Mouse (Mus musculus) gastrocnemius, postnatal 36 days (tissue): ENCODE data around the gene Mettl6. TPM values are rescaled to one million over a fixed set of nuclear protein-coding genes. Genes with fewer than 3 reads are reported as not detected.

Source experiments
- DNase-seq, 2 experiments: peaks; one replicate each; pipeline ENCODE4 v3.0.0; 2022
- intact Hi-C: fragments of 180-260 bp; cut with DNase I; formaldehyde crosslinking; loops from one replicate; pipeline ENCODE4 v1.15.1; 2025
- total RNA-seq, 2 experiments: library from RNA; stranded (reverse); gene quantifications; 2 replicates each; pipeline ENCODE4 v1.2.3; 2021

Gene Mettl6
- total RNA-seq, 2 experiments from 2014 or later, result 6.3 to 7.1 TPM

DNA sequence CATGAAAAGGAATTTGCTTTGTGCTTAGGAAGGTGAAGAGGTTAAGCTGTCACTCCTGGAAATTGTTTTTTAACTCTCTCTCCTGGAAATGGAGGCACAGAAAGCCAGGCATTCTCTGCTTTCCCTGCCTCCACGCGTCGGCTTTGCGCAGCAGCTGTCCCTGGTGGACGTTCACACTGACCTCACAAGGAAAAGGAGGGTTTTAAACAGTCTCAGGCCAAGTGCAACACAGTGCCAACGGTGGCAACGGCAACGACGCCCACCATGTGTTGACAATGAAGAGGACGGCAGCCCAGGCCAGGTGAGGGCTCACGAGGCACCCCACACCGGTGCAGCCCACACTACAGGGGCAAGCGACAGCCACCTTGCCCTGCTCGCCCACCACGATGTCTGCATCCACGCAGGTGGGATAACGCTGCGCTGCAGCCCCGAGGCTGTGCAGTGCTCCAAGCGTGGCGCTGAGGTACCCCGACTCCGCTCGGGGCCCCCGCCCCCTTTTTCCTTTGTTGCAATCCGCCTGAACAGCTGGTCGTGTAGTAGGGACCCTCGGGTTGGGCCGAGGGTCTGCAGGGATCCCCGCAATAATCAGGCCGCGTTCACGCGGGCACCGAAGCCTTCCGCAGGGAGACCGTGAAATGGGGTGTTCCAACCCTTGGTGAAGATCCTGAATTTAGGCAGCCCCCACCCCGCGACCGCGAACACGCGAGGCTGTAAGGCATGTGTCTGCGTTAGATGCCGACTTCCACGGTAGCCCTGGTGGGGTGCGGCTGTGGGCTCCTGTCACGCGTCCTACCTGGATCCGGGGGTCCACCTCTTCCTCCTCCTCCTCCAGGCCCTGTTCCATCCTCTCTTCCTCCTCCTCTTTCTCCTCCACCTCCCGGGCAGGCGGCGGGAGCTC is 59.6 kb downstream of the Mettl6 start:
- intact Hi-C loops, result loop anchor here (2.0 kb wide), 1 partner anchor 20 kb away; no protein-coding TSS in a partner anchor
- DNase-seq, result peak in 1 of 2 experiments; percentile 33

DNA sequence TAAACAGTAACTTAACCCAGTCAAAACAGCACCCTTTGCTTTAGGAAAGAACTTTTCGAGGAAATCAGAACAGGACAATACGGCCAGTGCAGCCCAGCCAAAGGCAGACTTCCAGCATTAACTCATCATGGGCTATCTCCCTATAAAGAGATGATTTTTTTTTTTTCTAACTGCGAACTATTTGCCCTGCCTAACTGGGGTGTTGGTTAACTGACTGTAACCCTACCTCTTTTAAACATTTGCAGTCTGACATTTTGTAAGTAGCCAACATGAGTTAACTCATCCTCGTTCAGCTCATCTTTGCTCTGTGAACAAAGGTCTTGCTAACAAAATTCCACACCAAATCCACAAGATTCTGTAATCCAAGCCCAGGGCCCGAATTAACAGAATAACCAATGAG is 60.4 kb downstream of the Mettl6 start:
- DNase-seq, result no peak
- intact Hi-C loops, result loop anchor here (2.0 kb wide), 1 partner anchor 20 kb away; no protein-coding TSS in a partner anchor

DNA sequence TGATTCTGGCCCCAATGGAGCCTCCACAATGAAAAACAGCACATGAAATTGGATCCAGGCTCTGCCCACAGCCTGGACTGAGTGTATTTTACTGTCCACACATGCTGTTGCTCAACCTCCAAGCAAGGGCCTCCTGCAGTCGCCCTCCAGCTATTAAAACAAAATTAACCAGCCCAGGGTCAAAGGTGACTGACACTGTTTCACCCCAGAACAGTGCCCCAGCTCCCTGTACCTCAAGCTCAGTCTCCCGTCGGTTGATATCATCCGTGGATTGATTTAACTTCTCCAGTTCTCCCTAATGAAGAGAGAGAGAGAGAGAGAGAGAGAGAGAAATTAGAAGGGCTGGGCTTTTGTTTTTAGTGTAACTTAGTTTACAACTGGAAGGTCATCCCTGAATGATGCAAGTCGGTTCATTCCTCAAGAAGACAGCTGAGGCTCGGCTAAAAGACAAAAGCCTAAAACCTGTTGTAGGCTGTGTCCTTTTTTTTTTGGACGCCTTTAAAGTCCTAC is 60.9 kb downstream of the Mettl6 start:
- intact Hi-C loops, result loop anchor here (2.0 kb wide), 1 partner anchor 19 kb away; no protein-coding TSS in a partner anchor
- DNase-seq, result peak in 1 of 2 experiments; percentile 35

DNA sequence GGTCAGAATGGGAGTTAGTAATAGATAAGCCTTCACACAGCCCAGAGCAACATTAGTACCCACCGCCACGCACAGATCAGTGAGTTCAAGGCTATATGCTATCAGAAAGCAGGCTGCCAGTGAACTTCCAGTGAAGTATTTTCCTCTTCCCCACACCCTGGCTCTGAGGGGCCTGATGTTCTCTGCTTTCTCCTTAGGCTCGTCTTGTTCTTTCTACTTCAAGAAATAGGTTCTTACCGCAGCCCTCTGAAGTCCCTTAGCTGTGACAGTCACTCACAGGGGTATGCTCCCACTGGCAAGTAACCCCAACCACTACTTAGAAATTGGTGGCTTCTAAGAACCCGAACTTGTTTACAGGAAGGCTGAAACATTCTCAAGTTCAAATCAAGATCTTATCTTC is 61.7 kb downstream of the Mettl6 start:
- intact Hi-C loops, result no loop called here
- DNase-seq, result no peak

DNA sequence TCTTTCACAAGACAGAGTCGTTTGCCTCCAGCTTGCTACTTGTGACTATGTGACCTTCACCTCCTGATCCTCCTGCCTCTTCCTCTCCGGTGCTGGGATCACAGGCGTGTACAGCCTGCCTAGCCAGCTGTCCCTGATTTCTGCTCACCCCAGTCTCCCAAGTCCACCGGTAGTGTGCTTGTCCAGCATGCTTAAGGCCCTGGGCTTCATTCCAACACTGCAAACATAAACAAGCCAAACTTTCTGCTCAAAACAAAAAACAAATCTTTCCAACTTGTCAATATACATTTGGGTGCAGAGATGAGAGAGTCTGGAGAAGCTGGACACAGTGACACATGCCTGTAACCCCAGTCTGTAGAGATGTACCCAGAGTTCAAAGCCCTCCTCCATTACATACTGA is 62.4 kb downstream of the Mettl6 start:
- DNase-seq, result no peak
- intact Hi-C loops, result no loop called here

DNA sequence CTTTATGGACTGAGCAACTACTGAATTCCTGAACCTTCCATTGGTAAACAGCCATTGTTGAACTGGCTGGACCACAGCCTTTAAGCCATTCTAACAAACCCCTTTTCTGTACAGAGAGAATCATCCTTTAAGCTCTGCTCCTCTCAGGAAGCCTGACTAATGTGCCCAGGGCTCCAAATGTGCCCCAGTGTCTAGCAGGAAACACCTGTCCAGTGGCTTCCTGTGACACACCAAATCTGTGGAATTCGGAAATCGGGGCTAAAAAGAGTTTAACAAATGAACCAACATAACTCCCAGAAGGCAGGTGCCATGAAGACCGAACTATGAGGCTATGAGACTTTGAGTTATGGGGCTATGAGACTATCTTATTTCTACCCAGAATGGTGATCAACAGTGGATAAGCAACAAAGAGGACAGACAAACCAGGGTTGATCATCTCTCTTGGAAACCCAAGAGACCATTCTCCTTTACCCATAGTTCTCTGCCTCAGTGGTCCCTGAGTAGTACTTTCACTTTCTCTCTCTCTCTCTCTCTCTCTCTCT is 63.0 kb downstream of the Mettl6 start:
- intact Hi-C loops, result no loop called here
- DNase-seq, result no peak

DNA sequence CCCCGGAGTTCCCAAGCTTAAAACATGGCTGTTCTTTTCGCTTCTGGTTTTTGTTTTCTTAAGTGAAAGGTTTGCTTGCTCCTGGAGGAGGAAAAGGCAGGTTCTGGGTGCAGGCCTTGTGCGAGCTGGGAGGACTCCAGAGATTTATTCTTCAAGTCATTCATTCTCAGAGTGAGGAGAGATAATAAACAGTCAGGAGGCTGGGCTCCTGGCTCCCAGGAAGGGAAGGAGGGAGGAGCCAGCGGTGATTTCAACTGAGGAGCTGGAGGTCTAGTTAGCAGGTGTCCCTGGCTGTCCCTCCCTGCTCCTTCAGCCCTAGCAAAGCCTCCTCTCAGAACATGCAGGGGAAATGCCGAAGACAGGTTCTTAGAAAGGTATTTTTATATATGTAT is 65.8 kb downstream of the Mettl6 start:
- DNase-seq, result no peak
- intact Hi-C loops, result no loop called here

DNA sequence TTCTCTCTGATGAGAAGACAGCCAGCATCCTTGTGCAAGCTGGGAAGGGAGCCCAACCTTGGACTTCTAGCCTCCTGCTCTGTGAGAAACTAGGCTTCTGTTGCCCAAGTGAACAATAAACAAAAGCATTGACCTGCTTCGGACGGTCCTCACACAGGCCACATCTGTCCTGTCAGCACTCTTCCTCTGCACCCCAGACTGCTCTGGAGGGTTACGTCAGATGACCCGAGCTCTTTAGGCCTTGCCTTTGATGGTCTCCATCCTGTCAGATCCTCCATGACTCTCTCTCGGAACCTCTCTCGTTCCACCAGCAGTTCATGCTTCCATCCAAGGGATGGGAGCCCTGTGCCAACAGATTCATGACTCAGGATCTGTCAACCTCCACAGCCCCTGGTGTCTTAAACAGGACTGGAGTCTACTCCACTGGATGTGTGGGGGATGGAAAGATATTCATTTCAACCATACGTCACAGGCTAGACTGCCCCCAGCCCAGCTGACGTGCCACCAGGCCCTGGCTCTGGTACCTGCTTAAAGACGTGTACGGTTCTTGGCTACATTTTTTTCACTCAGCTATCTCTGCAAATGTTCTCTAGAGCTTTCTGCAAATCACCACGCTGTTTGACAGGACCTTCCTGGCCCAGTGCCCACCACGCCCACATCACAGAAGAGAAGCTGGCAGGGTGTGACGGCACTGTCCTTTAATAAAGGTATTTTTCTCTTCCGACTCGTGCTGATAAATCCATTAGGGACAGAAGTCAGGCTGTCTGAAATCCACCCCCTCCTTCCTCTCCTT is 66.4 kb downstream of the Mettl6 start:
- peak; percentile 51 to 62 for DNase-seq
- intact Hi-C loops, result no loop called here

Other genes with a start within 250 kb of the Mettl6 start
- gene Phf7, start 243.7 kb downstream of the Mettl6 start, total RNA-seq, result 1 to 10 TPM; 6.8 to 8.6 TPM
- 10 to 100 TPM; 41.5 to 43.2 TPM for gene Bap1, start 243.6 kb downstream of the Mettl6 start, total RNA-seq
- gene Dnah1, start 171.1 kb downstream of the Mettl6 start, total RNA-seq, result under 1 TPM; 0.10 to 0.17 TPM
- gene Capn7, start 158.4 kb downstream of the Mettl6 start, total RNA-seq, result 10 to 100 TPM; 27.8 to 28.3 TPM
- gene Sh3bp5, start 59.0 kb downstream of the Mettl6 start, total RNA-seq, result 10 to 100 TPM; 34.5 to 44.4 TPM
- gene Eaf1, start 641 bp downstream of the Mettl6 start, total RNA-seq, result 10 to 100 TPM; 10.5 to 11.7 TPM
- gene Colq, start 96.3 kb upstream of the Mettl6 start, total RNA-seq, result 1 to 10 TPM; 7.5 to 8.6 TPM
- 1 to 10 TPM in 1 of 2 experiments, not detected in 1; 1.6 TPM for gene Gm49387, start 145.8 kb upstream of the Mettl6 start, total RNA-seq
- 1 to 10 TPM; 3.6 to 4.8 TPM for gene Btd, start 146.0 kb upstream of the Mettl6 start, total RNA-seq
- 1 to 10 TPM; 5.3 to 7.4 TPM for gene Hacl1, start 146.2 kb upstream of the Mettl6 start, total RNA-seq